Mouse (Mus musculus): ENCODE results near the gene Cep135.

Gene Cep135

GRCm38 (mm10) chr5:76684658-76685605 is 96.4 kb downstream of the Cep135 start:
- DNase-seq = no peak

GRCm38 (mm10) chr5:76687961-76688600 is 99.6 kb downstream of the Cep135 start:
- DNase-seq = no peak

GRCm38 (mm10) chr5:76688643-76689042 is 100.1 kb downstream of the Cep135 start:
- DNase-seq = no peak

- no peak for DNase-seq
Observed at GRCm38 (mm10) chr5:76690177-76690593, 101.7 kb downstream of the Cep135 start.

- DNase-seq = no peak
Observed at GRCm38 (mm10) chr5:76691251-76691650, 102.8 kb downstream of the Cep135 start.

GRCm38 (mm10) chr5:76691706-76692424 is 103.4 kb downstream of the Cep135 start:
- no peak for DNase-seq
